Mouse (Mus musculus) midbrain, embryonic 13.5 days (tissue): ENCODE measurements around the gene Slc25a17. TPM values are rescaled to one million over a fixed set of nuclear protein-coding genes. Genes with fewer than 3 reads are reported as not detected.

Source experiments
- ATAC-seq: fragments of 200-750 bp; cut with Nextera tagmentation; 2 replicates; pipeline ENCODE4 v1.8.0; 2017; ENCODE audit warnings: mild to moderate bottlenecking, moderate TSS enrichment, moderate library complexity
- H3K27ac ChIP-seq: fragments of 300-500 bp; sonication (generic); 2 replicates; pipeline ENCODE4 v1.5.1; 2015; ENCODE audit warnings: inconsistent platforms, mild to moderate bottlenecking, moderate library complexity
- H3K27me3 ChIP-seq: fragments of 300-500 bp; sonication (generic); 2 replicates; pipeline ENCODE4 v1.6.1; 2015; ENCODE audit warnings: mild to moderate bottlenecking, inconsistent platforms
- H3K36me3 ChIP-seq: fragments of 300-500 bp; sonication (generic); 2 replicates; pipeline ENCODE4 v1.6.1; 2015; ENCODE audit warnings: mild to moderate bottlenecking, inconsistent platforms
- H3K4me1 ChIP-seq: fragments of 300-500 bp; sonication (generic); replicated peaks from 2 replicates; pipeline ENCODE4 v1.6.1; 2015; ENCODE audit warnings: inconsistent platforms
- H3K4me2 ChIP-seq: fragments of 300-500 bp; sonication (generic); replicated peaks from 2 replicates; pipeline ENCODE4 v1.6.1; 2015; ENCODE audit warnings: moderate library complexity, mild to moderate bottlenecking, inconsistent platforms
- H3K4me3 ChIP-seq: fragments of 300-500 bp; sonication (generic); replicated peaks from 2 replicates; pipeline ENCODE4 v1.5.1; 2015; ENCODE audit warnings: mild to moderate bottlenecking, inconsistent platforms
- H3K9ac ChIP-seq: fragments of 300-500 bp; sonication (generic); replicated peaks from 2 replicates; pipeline ENCODE4 v1.6.1; 2015; ENCODE audit warnings: mild to moderate bottlenecking, inconsistent platforms
- H3K9me3 ChIP-seq: fragments of 300-500 bp; sonication (generic); 2 replicates; pipeline ENCODE4 v1.6.1; 2016; ENCODE audit warnings: mild to moderate bottlenecking, inconsistent platforms
- WGBS: fragments of 180-500 bp; shearing (Covaris S2); methylation state at CpG from one replicate; pipeline ENCODE4 v1.1.7; 2015; 5-methylcytosine and 5-hydroxymethylcytosine counted together
- polyA plus RNA-seq: library from polyadenylated mRNA; unstranded; fragments of >200 nt; fragmentation: Nextera tagmentation; extraction: Ambion mirVana; gene quantifications from 2 replicates; pipeline ENCODE4 v1.2.1, GENCODE M21; 2015

The Slc25a17 gene
- 133 and 141 TPM in 2 replicates for polyA plus RNA-seq

DNA sequence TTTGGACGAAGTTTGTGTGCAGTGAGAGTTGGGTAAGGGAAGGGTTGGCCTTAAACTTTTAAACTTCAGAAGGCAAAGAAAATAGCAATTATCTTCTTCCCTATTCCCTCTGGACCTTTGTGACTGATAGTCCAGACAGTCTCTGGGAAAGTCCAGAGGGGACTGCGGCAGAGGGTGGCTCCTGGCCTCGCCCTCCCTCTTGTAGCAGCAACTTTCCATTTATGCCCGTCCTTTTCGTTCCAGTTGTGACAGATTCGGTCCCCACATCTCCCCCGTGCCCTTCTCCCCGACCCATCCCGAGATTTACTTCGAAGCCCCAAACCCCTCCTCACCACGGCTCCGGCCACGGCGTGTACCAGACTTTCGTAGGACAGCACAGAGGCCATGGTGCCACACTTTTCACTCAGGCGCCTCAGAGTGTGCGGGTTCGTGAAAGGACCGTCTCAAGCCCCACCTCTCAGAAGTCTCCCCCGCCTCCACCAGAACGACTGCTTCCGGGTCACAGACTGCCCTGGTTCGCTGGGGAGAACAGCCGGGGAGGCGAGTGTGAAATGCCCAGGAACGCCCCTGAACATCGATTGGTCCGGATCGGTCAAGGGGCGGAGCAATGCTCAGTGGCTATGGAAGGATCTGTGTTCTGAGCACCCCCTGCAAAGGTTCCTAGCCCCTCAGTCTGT is at the start of gene Slc25a17:
Gene Slc25a17, minus strand, starts transcription at position 468 of the 677 bp plus-strand sequence.
- H3K4me1 ChIP-seq: peaks cover 30% of the 10 kb centered on the region
- H3K9ac ChIP-seq: peak within 1 kb of the TSS; percentile 80
- peak within 1 kb of the TSS; percentile 88 for H3K4me2 ChIP-seq
- H3K36me3 ChIP-seq: peaks cover 25% of the 10 kb centered on the region
- peak within 1 kb of the TSS; percentile 83 for H3K27ac ChIP-seq
- H3K9me3 ChIP-seq: no peaks in the 10 kb centered on the region
- H3K4me3 ChIP-seq: peak within 1 kb of the TSS; percentile 79
- peak; percentile 100 for ATAC-seq
- WGBS: 0% methylated on average over 30 of the region's 30 CpGs
- no peaks in the 10 kb centered on the region for H3K27me3 ChIP-seq

DNA sequence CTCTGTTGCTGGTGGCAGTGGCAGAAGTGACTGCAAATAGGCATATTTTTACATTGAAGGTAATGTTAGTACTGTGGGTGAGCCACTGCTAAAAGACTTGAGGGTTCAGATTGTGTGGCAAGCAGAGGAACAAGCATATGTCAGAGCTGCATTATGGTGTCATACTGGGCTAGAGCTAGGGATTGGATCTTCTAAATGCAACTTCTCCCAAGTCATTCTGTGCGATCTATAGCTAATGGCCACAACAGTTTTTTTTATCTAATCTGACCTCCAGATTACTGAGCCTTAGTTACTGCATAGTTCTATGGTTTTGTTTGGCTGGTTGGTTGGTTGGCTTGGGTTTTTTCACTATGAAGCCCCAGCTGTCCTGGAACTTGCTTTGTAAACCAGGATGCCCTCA is 47.6 kb upstream of the Slc25a17 start, which contains the start of gene Dnajb7:
Gene Dnajb7, minus strand, starts transcription at position 101 of the 400 bp plus-strand sequence.
- no peaks in the 10 kb centered on the region for H3K4me1 ChIP-seq
- H3K4me2 ChIP-seq: no peak within 1 kb of the TSS
- H3K9me3 ChIP-seq: no peaks in the 10 kb centered on the region
- H3K27me3 ChIP-seq: no peaks in the 10 kb centered on the region
- WGBS: 92% methylated on average over 1 of the region's 1 CpGs
- no peak for ATAC-seq
- no peak within 1 kb of the TSS for H3K9ac ChIP-seq
- H3K27ac ChIP-seq: no peak within 1 kb of the TSS
- H3K36me3 ChIP-seq: no peaks in the 10 kb centered on the region
- no peak within 1 kb of the TSS for H3K4me3 ChIP-seq

DNA sequence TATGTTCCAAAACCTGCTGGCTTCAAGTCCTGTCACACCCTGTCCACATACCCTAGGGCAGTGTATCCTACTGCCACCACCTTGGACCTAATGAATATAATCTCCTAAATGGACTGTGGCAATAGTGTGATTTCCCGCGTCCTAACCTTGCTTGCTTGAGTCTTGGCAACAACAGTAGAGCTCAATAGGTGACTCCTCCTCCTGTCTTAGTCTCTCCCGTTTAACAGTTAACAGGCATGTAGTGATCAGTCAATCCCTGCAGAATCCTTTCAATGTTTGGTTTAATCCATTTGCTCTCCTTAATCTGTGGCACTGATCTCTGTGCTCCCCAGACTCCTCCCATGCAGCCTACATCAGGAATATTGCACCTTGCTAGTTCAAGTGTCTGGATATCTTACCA is 44.4 kb upstream of the Slc25a17 start:
- ATAC-seq: no peak
- no peaks in the 10 kb centered on the region for H3K27me3 ChIP-seq
- H3K27ac ChIP-seq: no peak overlapping the region
- peaks cover 10% of the 10 kb centered on the region for H3K4me1 ChIP-seq
- no peaks in the 10 kb centered on the region for H3K36me3 ChIP-seq
- H3K4me3 ChIP-seq: no peak overlapping the region
- H3K9ac ChIP-seq: no peak overlapping the region
- H3K4me2 ChIP-seq: no peak overlapping the region
- 79% methylated on average over 3 of the region's 3 CpGs for WGBS
- no peaks in the 10 kb centered on the region for H3K9me3 ChIP-seq

DNA sequence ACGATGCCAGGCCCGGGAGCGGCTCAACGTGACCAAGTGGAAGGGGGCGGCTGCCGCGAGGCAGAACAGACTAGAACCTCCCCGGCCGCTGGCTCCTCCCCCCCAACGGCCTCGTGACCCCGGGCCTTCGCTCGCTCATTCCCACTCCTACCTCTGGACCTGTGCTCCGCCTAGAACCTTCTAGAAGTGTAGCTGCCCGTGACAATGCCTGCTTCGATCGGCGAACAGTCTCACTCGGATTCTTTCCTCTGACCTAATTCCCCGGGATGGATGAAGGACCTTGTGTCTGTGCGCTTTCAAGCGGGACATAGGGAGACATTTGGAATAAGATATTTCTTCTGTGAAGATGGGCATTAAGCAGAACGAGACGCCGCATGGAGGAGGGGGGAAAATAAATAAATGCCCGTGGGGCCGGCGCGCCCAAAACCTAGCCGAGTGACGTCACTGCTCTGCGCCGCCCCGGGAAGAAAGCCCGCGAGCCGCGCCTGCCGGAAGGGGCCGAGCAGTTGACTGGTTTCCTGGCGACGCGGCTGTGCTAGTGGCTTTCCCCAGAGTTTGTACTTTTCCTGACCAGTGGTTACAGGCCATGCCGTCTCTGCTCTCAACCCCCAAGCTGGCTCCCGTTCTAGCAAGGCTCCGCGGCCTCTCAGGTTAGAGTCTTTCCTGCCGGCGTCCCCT is 39.2 kb upstream of the Slc25a17 start, which contains the start of the genes St13 and Xpnpep3:
Gene St13, minus strand, starts transcription at position 440 of the 678 bp plus-strand sequence.
Gene Xpnpep3, plus strand, starts transcription at position 501 of the 678 bp plus-strand sequence.
- peak within 1 kb of the TSS; percentile 95 for H3K9ac ChIP-seq
- ATAC-seq: peak; percentile 99
- H3K4me3 ChIP-seq: peak within 1 kb of the TSS; percentile 93
- under 1% methylated on average over 50 of the region's 50 CpGs for WGBS
- H3K36me3 ChIP-seq: no peaks in the 10 kb centered on the region
- H3K27ac ChIP-seq: peak within 1 kb of the TSS; percentile 95
- no peaks in the 10 kb centered on the region for H3K27me3 ChIP-seq
- H3K4me2 ChIP-seq: peak within 1 kb of the TSS; percentile 75
- H3K9me3 ChIP-seq: no peaks in the 10 kb centered on the region
- H3K4me1 ChIP-seq: peaks cover 34% of the 10 kb centered on the region

DNA sequence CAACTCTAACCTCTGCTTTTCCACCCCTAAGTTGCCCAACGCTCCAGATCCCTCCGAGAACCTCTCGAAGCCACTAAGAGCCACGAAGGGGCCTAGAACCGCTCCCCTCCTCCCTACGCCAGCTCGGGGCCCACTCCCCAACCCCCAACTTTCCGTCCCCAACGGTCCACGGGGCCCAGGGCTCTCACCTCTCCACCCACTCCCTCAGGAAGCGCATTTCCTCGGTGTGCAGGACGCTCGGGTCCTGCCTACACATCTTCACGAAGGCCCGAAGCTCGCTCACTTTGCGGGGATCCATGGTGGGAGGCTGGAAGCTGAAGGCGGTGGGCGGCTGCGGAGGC is 38.7 kb upstream of the Slc25a17 start:
- Histone ChIP-seq H3K9ac (peak overlapping the region; percentile 95), H3K27ac (peak overlapping the region; percentile 95), H3K9me3 (no peaks in the 10 kb centered on the region), H3K4me2 (peak overlapping the region; percentile 75), H3K4me3 (peak overlapping the region; percentile 93), H3K4me1 (peaks cover 34% of the 10 kb centered on the region), H3K27me3 (no peaks in the 10 kb centered on the region), H3K36me3 (no peaks in the 10 kb centered on the region)
- no peak for ATAC-seq
- 0% methylated on average over 21 of the region's 21 CpGs for WGBS

DNA sequence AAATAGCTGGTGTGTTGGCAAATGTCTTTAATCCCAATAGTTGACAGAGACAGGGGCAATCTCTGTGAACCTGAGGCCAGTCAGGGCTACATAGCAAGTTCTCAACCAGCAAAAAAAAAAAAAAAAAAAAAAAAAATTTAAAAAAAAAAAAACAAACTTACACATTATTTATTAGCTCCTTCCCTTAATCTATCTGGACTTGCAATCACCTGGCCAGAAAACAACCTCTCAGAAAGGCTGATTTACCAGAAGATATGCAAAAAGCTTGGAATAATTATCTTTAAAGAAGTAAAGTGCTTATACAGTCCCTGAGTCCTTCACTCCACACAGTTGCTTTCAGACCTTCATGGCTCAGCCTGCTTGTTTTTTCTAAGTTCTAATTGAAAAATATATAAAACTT is 37.6 kb upstream of the Slc25a17 start:
- Histone ChIP-seq H3K4me3 (peak overlapping the region; percentile 93), H3K36me3 (0 out of 2 replicates have a peak, but pooled peaks cover 4% of the 10 kb centered on the region), H3K9ac (peak overlapping the region; percentile 95), H3K4me2 (peak overlapping the region; percentile 75), H3K27ac (no peak overlapping the region), H3K9me3 (no peaks in the 10 kb centered on the region), H3K4me1 (peaks cover 34% of the 10 kb centered on the region), H3K27me3 (no peaks in the 10 kb centered on the region)
- ATAC-seq: no peak

DNA sequence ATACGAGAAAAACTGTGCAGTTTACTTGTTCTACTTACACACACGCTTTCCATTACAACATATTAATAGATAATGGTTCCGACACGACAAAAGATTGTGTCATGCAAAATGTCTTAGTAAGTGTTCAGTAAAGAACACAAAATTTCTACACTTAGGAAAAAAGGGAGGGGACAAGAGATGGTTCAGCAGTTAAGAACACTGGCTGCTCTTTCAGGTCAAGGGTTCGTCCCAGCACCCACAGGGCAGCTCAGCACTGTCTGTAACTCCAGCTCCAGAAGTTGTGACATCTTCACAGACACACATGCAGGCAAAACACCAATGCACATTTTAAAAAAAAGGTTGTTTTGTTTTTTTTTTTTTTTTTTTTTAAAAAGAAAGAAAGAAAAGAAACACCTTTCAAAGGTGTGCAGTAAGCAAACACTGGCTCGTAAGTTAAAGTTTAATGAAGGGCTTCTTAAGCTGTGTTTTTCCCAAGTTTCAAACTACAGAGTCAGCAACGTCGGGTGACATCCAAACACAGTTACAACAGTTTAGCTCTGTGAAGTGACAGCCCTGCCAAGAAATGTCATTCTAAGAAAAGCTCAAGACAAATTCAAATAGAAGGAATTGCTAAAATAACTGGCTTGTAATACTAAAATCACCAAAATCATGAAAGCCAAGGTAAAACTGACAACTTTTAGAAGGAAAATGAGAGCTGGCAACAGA is 33.8 kb upstream of the Slc25a17 start:
- no peak overlapping the region for H3K4me3 ChIP-seq
- ATAC-seq: no peak
- peaks cover 24% of the 10 kb centered on the region for H3K4me1 ChIP-seq
- H3K27me3 ChIP-seq: no peaks in the 10 kb centered on the region
- H3K4me2 ChIP-seq: no peak overlapping the region
- WGBS: 91% methylated on average over 8 of the region's 8 CpGs
- H3K27ac ChIP-seq: no peak overlapping the region
- no peaks in the 10 kb centered on the region for H3K9me3 ChIP-seq
- H3K9ac ChIP-seq: no peak overlapping the region
- H3K36me3 ChIP-seq: peaks cover 29% of the 10 kb centered on the region

DNA sequence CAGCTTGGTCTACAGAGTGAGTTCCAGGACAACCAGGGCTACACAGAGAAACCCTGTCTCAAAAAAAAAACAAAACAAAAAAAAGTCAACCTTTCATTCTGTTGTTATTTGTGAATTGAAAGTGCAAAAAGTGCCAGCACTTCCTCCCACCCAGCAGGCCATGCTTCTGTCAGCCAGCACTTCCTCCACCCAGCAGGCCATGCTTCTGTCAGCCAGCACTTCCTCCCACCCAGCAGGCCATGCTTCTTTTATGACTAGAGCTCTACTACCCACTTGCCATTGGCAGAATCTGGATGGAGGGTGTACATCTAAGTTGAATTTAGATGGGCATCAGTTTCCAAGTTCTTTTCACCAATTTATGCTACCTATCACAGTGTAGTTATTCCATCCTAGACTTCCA is 32.4 kb upstream of the Slc25a17 start:
- no peaks in the 10 kb centered on the region for H3K9me3 ChIP-seq
- no peak overlapping the region for H3K4me2 ChIP-seq
- peaks cover 13% of the 10 kb centered on the region for H3K4me1 ChIP-seq
- H3K27me3 ChIP-seq: no peaks in the 10 kb centered on the region
- ATAC-seq: no peak
- H3K27ac ChIP-seq: no peak overlapping the region
- no peak overlapping the region for H3K4me3 ChIP-seq
- H3K36me3 ChIP-seq: peaks cover 41% of the 10 kb centered on the region
- no peak overlapping the region for H3K9ac ChIP-seq

DNA sequence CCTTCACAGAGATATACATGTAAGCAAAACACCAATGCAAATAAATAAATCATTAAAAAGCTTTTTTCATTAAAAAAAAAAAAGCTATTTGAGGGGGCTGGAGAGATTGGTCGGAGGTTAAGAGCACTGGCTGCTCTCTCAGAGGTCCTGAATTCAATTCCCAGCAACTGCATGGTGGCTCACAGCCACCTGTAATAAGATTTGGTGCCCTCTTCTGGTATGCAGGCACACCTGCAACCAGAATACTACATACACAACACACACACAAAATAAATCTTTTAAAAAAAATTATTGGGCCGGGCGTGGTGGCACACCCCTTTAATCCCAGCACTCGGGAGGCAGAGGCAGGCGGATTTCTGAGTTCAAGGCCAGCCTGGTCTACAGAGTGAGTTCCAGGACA is 25.7 kb upstream of the Slc25a17 start:
- Histone ChIP-seq H3K9me3 (no peaks in the 10 kb centered on the region), H3K27me3 (no peaks in the 10 kb centered on the region), H3K9ac (no peak overlapping the region), H3K36me3 (peaks cover 87% of the 10 kb centered on the region), H3K4me3 (no peak overlapping the region), H3K4me2 (no peak overlapping the region), H3K4me1 (no peaks in the 10 kb centered on the region), H3K27ac (no peak overlapping the region)
- no peak for ATAC-seq
- 99% methylated on average over 5 of the region's 5 CpGs for WGBS

DNA sequence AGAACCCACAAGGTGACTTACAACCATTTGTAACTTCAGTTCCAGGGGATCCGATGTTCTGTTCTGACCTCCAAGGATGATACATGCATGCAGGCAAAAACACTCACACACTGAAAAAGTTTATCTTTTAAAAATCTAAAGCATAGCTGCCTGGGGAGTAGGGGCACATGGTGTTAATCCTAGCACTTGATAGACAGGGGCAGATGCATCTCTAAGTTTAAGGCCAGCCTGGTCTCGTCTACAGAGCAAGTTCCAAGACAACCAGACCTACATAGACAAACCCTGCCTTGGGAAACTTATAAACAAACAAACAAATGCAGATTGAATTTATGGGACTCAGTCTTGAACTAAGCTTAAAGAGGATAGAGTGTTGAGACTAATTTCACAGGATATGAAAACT is 18.2 kb upstream of the Slc25a17 start:
- Histone ChIP-seq H3K4me1 (no peaks in the 10 kb centered on the region), H3K36me3 (peaks cover 65% of the 10 kb centered on the region)
- 96% methylated on average over 2 of the region's 2 CpGs for WGBS

DNA sequence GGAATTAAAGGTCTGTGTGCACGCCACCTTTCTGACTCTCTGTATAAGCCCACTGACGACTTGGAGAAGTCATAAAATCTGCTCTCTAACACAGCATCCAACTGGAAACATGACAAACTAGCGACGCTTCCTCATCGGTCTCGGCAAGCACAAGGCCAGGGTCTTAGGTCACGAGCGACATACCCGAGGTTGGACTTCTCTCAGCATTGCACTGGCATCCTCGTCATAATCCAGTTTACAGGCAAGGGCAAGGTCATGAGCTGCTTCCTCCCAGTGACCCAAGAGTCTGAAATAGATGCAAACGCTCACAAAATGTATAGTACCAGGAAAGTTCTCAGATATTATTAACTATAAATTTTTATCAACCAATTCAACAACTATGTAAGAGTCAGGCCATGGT is 14.0 kb upstream of the Slc25a17 start:
- no peak overlapping the region for H3K9ac ChIP-seq
- H3K9me3 ChIP-seq: no peaks in the 10 kb centered on the region
- H3K4me3 ChIP-seq: no peak overlapping the region
- H3K4me2 ChIP-seq: no peak overlapping the region
- no peaks in the 10 kb centered on the region for H3K4me1 ChIP-seq
- H3K27me3 ChIP-seq: no peaks in the 10 kb centered on the region
- H3K27ac ChIP-seq: no peak overlapping the region
- H3K36me3 ChIP-seq: peaks cover 69% of the 10 kb centered on the region
- no peak for ATAC-seq
- 93% methylated on average over 11 of the region's 11 CpGs for whole genome bisulfite sequencing

More for the DNA sequence above, 18.2 kb upstream of the Slc25a17 start:
- no peak overlapping the region for H3K4me2 ChIP-seq
- no peak overlapping the region for H3K4me3 ChIP-seq
- no peak overlapping the region for H3K9ac ChIP-seq
- no peak for ATAC-seq
- H3K9me3 ChIP-seq: no peaks in the 10 kb centered on the region
- no peaks in the 10 kb centered on the region for H3K27me3 ChIP-seq
- H3K27ac ChIP-seq: no peak overlapping the region

DNA sequence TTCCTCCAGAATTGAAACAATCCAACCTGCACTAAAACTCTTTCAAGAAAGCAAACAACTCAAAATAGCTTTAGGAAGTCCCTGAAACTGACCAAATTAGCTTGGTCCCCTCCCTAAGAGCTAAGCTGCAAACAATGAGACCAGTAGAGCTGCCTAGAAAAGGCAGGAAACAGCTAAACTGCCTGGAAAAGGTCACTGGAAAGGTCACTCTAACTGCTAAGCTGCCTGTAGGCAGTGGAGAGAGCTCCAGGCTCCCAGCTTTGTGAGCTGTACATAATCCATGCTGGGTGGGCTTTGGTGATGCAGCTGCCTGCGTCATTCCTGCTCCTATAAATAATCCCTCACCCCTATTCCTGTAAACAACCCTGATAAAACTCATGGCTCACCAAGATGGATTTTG is 9.7 kb upstream of the Slc25a17 start:
- H3K4me3 ChIP-seq: no peak overlapping the region
- H3K27ac ChIP-seq: no peak overlapping the region
- no peaks in the 10 kb centered on the region for H3K9me3 ChIP-seq
- H3K4me2 ChIP-seq: no peak overlapping the region
- H3K9ac ChIP-seq: no peak overlapping the region
- peaks cover 84% of the 10 kb centered on the region for H3K36me3 ChIP-seq
- no peaks in the 10 kb centered on the region for H3K4me1 ChIP-seq
- 42% methylated on average over 1 of the region's 1 CpGs for WGBS
- ATAC-seq: no peak
- H3K27me3 ChIP-seq: no peaks in the 10 kb centered on the region
